Mouse (Mus musculus) cerebellum, adult (tissue): ENCODE data around the gene Gdi2.
A peak's percentile ranks its signal among the peaks of the same experiment; 100 is the strongest.
"Not testable (repeated sequence)": the region's sequence is repeated elsewhere in the genome, so short reads cannot be mapped to it uniquely, and the experiment has no call there.

Experiments
- ATAC-seq: cut with Nextera tagmentation; 2 replicates; pipeline ENCODE4 v1.9.2; 2017; ENCODE audit warnings: mild to moderate bottlenecking, moderate library complexity, mixed read lengths; ENCODE audit not compliant: insufficient number of reproducible peaks, low FRiP score, low TSS enrichment

Gene Gdi2

GRCm38 (mm10) chr13:3537594-3538222 is at the start of gene Gdi2:
Gene Gdi2, plus strand, starts transcription at chr13:3538063.
- ATAC-seq = peak; percentile 96

GRCm38 (mm10) chr13:3495526-3495925 is 42.3 kb upstream of the Gdi2 start:
- ATAC-seq = no peak

GRCm38 (mm10) chr13:3501014-3501413 is 36.8 kb upstream of the Gdi2 start:
- ATAC-seq = not testable (repeated sequence)

GRCm38 (mm10) chr13:3515351-3515750 is 22.5 kb upstream of the Gdi2 start:
- not testable (repeated sequence) for ATAC-seq

- not testable (repeated sequence) for ATAC-seq
These were observed 18.5 kb upstream of the Gdi2 start for GRCm38 (mm10) chr13:3519357-3519756.

GRCm38 (mm10) chr13:3519994-3520393 is 17.9 kb upstream of the Gdi2 start:
- not testable (repeated sequence) for ATAC-seq

- ATAC-seq = no peak
These were observed 14.4 kb upstream of the Gdi2 start for GRCm38 (mm10) chr13:3523459-3523858.

GRCm38 (mm10) chr13:3523946-3524345 is 13.9 kb upstream of the Gdi2 start:
- ATAC-seq = no peak

- ATAC-seq = peak; percentile 52; the same call in 1 of the 2 replicates
These were observed 12.2 kb upstream of the Gdi2 start for GRCm38 (mm10) chr13:3525611-3526051.

GRCm38 (mm10) chr13:3526328-3526727 is 11.5 kb upstream of the Gdi2 start:
- ATAC-seq = no peak

- ATAC-seq = no peak
These were observed 7.4 kb upstream of the Gdi2 start for GRCm38 (mm10) chr13:3530451-3530850.

- not testable (repeated sequence) for ATAC-seq
These were observed 6.7 kb upstream of the Gdi2 start for GRCm38 (mm10) chr13:3531176-3531575.

GRCm38 (mm10) chr13:3531692-3532320 is 6.1 kb upstream of the Gdi2 start:
- ATAC-seq = no peak

- ATAC-seq = no peak
These were observed 5.4 kb upstream of the Gdi2 start for GRCm38 (mm10) chr13:3532451-3532850.

- no peak for ATAC-seq
These were observed 3.7 kb upstream of the Gdi2 start for GRCm38 (mm10) chr13:3534146-3534545.

GRCm38 (mm10) chr13:3538223-3538968 is 533 bp downstream of the Gdi2 start:
- peak; percentile 54 for ATAC-seq

GRCm38 (mm10) chr13:3538969-3539562 is 1.2 kb downstream of the Gdi2 start:
- ATAC-seq = no peak

- ATAC-seq = no peak
These were observed 2.3 kb downstream of the Gdi2 start for GRCm38 (mm10) chr13:3540166-3540565.

GRCm38 (mm10) chr13:3541159-3541782 is 3.4 kb downstream of the Gdi2 start:
- ATAC-seq = no peak

GRCm38 (mm10) chr13:3544077-3544874 is 6.4 kb downstream of the Gdi2 start:
- ATAC-seq = no peak
